Mouse (Mus musculus): ENCODE results near the gene Saysd1.

Gene Saysd1

DNA sequence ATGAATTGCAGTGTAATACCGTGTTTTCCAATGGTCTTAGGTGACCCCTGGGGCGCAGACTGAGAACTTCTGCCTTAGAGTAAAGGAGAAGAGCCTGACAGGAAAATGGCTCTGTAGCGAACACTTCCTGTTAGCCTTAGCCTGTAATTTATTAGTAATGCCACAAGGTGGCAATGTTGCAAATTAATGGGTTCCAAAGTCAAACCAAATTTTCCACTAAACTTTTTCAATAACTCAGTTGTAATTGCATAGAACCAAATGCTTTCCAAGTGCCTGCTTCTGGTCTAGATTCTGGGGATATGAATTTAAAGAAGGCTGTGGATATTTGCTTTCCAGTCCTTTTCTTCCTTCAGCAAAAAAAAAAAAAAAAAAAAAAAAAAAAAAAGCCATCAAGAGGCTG, 26.1 kb downstream of the Saysd1 start:
- in situ Hi-C loops (cut with MboI, MseI) = no loop called here

GRCm38 (mm10) chr14:20110945-20111344, 27.4 kb downstream of the Saysd1 start:
- in situ Hi-C loops (cut with MboI, MseI) = no loop called here

GRCm38 (mm10) chr14:20106271-20106670, 32.1 kb downstream of the Saysd1 start:
- in situ Hi-C loops (cut with MboI, MseI) = no loop called here

- in situ Hi-C loops (cut with MboI, MseI) = no loop called here
Measured at GRCm38 (mm10) chr14:20103207-20103606, 35.1 kb downstream of the Saysd1 start.

- in situ Hi-C loops (cut with MboI, MseI) = no loop called here
Measured at GRCm38 (mm10) chr14:20098061-20098460, 40.3 kb downstream of the Saysd1 start.

GRCm38 (mm10) chr14:20094942-20095341, 43.4 kb downstream of the Saysd1 start:
- in situ Hi-C loops (cut with MboI, MseI) = no loop called here

DNA sequence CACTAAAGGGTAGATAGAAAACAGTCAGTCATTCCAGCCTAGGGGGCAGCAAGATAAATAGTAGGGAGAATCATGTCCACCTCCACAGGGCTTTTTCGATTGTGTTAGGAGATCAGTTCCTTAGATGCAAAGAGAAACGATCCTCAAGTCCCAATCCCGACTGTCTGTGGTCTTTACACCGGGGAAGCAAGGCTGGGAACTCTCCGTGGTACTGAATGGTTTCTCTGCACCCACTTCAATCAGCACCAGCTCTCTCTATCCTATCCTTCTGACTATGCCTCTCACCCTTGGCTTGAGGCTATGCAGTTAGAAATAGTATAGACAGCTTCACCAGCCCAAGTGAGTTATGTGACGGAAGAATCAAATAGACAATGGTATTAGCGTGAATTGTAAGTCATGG, 44.8 kb downstream of the Saysd1 start:
- in situ Hi-C loops (cut with MboI, MseI) = no loop called here

- in situ Hi-C loops (cut with MboI, MseI) = no loop called here
Measured at GRCm38 (mm10) chr14:20084335-20084734, 54.0 kb downstream of the Saysd1 start.

GRCm38 (mm10) chr14:20082536-20083325, 55.6 kb downstream of the Saysd1 start:
- in situ Hi-C loops (cut with MboI, MseI) = no loop called here

DNA sequence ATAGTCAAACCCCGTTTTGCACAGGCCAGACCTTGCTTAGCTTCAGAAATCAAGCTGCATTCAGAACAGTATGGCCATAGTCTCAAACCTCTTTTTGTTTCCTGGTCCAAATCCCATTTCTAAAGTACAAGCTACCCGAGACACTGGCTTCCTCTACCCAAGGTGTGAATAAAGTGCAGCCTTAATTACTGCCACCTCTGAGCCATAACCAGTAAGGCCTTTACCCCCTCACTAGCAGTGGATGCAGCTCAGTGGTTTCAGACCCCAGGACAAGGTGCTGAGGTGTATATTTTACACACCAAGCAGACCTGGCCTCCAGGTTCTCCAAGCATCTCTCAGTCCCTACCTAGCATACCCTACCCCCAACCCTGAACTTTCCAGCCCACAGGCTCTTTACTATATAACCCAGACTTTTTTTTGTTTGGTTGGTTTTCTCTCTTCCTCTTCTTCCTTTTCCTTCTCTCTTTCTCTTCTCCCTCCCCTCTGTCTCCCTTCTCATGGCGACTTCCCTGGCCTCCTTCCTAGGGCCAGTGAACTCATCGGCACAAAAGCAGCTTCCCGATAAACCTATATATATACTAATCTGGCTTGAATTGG, 56.3 kb downstream of the Saysd1 start:
- in situ Hi-C loops (cut with MboI, MseI) = no loop called here

DNA sequence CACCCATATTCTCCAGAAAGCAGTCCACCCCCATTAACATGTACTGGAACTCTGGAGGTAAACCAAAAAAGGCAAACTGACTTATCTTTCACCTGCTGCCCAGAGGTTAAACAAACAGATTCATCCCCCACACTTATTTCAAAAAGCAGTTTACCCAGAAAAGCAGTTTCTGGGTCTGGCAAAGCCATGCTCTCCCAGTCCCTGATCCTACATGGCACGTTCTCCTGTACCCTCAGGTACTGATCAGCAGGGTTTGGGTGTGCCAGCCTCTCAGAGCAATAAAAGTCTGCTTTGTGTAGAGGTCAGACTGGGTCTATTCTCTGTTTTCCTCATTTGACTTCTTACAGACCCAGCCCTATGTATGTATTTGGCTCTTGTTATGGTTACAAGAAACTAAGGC, 57.2 kb downstream of the Saysd1 start:
- in situ Hi-C loops (cut with MboI, MseI) = no loop called here

DNA sequence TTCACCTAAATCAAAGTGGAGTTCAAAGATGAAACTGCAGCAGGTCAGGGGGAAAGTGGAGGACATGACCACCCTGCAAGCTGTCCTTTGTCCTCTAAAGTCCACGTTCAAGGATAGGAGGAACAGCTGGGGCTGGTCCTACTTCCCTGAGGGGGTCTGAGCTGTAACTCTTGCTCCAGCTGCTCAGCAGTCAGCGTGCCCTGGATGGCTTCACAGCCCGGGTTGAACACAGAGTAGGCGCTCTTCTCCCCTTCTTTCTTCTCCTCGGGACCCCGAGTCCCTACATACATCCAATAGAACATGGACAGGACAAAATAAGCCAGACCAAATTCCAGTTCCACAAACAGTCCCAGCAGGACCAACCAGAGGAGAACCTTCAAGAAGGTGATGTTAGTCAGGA, 61.2 kb downstream of the Saysd1 start:
- in situ Hi-C loops (cut with MboI, MseI) = no loop called here

DNA sequence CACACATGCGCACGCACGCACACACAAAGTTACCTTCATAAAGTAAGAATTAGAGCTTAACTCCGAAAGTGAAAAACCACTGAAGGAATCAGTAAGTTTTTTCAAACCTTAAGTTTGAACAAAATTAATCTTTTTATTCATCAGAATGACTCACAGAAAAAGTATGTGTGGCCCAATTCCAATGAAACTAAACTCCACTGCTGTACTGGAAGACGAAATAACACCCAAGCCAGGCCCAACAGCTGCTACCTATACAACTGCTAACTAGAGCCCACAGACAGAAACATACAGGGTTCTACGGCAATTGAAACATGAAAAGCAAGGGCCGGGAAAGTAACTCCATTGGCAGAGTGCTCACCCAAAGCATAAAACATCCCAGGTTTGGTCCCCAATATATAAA, 62.8 kb downstream of the Saysd1 start:
- in situ Hi-C loops (cut with MboI, MseI) = no loop called here

DNA sequence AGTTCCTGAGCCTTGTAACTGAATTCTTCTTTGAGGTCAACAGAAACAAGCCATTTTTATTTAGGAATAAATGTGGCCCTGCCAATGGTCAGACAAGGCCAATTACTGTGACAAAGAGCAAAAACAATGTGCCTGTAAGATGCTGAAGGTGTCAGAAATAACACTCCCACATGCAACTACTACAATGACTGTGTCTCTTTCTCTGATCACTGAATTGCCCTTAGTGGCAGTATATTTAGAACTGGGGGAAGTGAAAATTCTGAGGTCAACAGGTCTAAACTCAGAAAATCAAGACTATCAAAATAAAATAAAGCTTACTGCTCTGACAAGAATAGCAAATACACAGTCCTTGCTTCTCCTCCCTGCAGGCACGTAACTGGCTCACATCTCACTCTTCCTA, 63.6 kb downstream of the Saysd1 start:
- in situ Hi-C loops (cut with MboI, MseI) = loop anchor here (5.0 kb wide), 1 partner anchor 367 kb away; no protein-coding TSS in a partner anchor

DNA sequence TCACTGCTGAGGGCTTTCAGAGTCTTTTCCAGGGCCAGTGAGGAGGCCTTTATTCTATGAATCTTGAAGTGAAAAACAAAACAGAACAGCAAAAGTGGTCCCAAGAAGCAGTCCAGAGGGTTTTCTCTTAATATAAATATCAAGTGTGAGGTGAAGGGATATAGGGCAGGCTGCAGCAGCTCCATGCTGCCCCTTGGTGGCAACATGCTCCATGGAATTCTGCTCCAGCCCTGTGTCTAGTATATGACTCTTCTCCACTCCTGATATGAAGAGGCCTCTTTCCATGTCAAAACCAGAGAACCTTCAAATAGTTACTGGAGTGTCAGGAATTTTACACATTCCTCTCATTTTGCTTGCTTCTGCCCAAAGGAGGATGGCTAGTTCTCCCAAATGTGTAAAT, 67.7 kb downstream of the Saysd1 start:
- in situ Hi-C loops (cut with MboI, MseI) = loop anchor here (5.0 kb wide), 1 partner anchor 363 kb away; no protein-coding TSS in a partner anchor

- in situ Hi-C loops (cut with MboI, MseI) = loop anchor here (5.0 kb wide), 1 partner anchor 231 kb away; no protein-coding TSS in a partner anchor
Measured at GRCm38 (mm10) chr14:20068365-20068764, 70.0 kb downstream of the Saysd1 start.

- in situ Hi-C loops (cut with MboI, MseI) = loop anchor here (5.0 kb wide), 1 partner anchor 230 kb away; no protein-coding TSS in a partner anchor
Measured at GRCm38 (mm10) chr14:20067293-20068074, 70.8 kb downstream of the Saysd1 start.

DNA sequence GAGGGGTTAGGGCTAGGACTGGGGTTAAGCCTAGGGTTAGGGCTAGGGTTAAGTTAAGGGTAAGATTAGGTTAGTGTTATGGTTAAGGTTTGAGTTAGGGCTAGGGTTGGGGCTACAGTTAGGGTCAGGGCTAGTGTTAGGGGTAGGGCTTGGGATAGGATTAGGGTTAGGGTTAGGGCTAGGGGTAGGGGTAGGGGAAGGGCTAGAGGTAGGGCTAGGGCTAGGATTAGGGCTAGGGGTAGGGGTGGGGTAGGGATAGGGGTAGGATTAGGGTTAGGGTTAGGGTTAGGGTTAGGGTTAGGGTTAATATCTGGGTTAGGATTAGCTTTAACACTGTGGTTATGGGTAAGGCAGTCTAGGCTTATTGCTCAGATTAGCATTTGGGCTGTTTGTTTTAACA, 73.6 kb downstream of the Saysd1 start:
- in situ Hi-C loops (cut with MboI, MseI) = loop anchor here (5.0 kb wide), 1 partner anchor 227 kb away; no protein-coding TSS in a partner anchor

- in situ Hi-C loops (cut with MboI, MseI) = no loop called here
Measured at GRCm38 (mm10) chr14:20048481-20048835, 89.9 kb downstream of the Saysd1 start.

DNA sequence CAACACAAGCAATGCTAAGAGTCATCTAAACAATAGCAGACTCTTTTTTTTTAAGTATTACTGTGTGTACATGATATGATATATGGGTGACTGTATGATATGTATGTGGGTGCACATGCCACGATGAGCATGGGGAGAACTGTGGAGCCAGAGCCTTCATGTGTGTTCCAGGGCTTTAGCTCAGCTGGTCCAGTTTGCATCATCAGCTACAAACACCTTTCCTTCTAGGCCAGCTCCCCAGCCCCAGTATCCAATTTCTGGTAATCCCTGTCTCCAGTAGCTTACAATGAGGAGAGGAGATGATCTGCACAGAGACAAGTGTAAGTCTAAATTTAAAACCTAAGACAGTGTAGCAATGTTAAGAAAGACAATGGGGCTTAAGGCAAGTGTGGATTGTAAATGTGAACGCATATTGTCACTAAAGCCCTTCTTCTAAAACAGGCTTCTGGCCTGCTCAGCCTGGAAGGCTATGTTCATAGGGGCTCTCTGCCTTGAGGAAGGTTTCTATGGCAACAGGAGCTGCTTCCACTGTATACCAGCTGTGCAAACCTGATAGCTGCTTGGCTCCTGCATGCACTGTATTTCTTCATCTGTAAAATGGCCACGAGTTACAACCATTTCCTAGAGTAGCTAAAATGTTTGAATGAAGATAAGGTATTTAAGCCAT, 90.4 kb downstream of the Saysd1 start:
- in situ Hi-C loops (cut with MboI, MseI) = no loop called here

DNA sequence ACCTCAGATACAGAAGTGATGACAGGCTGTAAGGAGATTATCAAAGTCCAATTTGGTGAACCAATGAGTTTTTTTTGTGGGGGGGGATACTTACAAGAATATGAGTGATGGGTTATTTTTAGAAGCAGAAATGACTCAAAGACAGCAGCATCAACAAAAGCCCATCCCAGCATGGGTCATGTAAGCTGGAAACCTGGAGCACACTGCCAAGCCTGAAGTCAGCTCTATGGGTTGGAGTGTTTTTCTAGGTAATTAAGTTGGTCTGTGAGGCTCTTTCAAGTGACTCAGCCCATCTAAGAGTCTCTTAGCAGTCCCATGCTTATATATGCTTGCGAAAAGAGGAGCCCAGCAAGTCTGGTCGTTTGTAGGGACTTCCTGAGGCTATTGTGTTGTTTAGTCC, 91.0 kb downstream of the Saysd1 start:
- in situ Hi-C loops (cut with MboI, MseI) = no loop called here

DNA sequence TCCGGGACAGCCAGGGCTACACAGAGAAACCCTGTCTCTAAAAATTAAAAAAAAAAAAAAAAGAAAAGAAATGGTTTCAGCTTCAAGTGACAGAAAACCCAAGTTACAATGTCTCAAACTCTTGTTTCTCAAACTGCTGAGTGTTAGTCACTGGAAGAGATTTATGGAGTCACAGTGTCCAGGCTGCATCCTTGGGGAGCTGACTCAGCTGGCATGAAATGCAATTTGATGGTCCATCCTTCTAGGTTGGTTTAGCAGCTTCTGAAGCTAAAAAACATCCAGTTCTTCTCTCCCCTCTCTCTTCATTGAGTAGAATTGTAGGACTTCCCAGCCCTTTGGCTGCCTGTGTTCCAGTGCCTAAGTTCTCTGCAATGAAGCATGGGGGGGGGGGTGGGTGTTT, 94.3 kb downstream of the Saysd1 start:
- in situ Hi-C loops (cut with MboI, MseI) = no loop called here

Measured in regulatory T cell (primary cell).